Mouse (Mus musculus): Measurements from ENCODE around the gene Spaca6.

Gene Spaca6

GRCm38 (mm10) chr17:17889732-17890425 is 62.9 kb downstream of the Spaca6 start:
- no peak for ATAC-seq (ENCODE audit: insufficient number of reproducible peaks, low FRiP score, low TSS enrichment)
